Mouse (Mus musculus) brain, embryonic 14.5 days (tissue): ENCODE data around the gene Mylk.

Source experiments
- CTCF ChIP-seq: fragments of 200-500 bp; IDR thresholded peaks from 2 replicates; pipeline ENCODE4 v1.5.1; 2012; ENCODE audit warnings: inconsistent platforms, mild to moderate bottlenecking, moderate library complexity, borderline replicate concordance; ENCODE audit not compliant: insufficient read depth, insufficient read length; ENCODE audit errors: extremely low read depth
- POLR2A ChIP-seq: fragments of 200-500 bp; IDR thresholded peaks from 2 replicates; pipeline ENCODE4 v1.6.1; 2012; ENCODE audit warnings: mild to moderate bottlenecking, inconsistent platforms, borderline replicate concordance; ENCODE audit not compliant: poor library complexity, insufficient read depth, insufficient read length, severe bottlenecking; ENCODE audit errors: extremely low read depth

DNA sequence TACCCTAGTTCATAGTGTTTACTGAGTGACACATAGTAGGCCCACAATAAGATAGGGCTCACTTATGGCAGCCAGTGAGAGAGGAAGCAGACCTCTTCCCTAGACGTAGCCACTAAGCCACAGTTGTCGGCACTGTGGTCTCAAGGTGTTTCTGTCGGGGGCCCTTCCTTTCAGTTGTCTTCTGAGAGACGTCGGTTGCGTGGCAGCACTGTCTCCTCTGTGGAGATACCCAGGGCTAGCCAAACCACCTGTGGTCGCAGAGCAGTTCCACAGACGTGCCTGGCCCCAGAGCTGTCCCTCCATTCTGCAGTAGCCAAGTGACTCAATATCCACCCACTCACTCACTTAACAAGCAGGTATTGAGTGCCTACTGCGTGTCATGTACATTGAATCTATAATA, 205.9 kb downstream of the Mylk start:
- no peak for TF ChIP-seq CTCF
- TF ChIP-seq POLR2A = no peak
